Comparison of ENCODE assay signal across 13 mouse cellular contexts in the genomic region with DNA sequence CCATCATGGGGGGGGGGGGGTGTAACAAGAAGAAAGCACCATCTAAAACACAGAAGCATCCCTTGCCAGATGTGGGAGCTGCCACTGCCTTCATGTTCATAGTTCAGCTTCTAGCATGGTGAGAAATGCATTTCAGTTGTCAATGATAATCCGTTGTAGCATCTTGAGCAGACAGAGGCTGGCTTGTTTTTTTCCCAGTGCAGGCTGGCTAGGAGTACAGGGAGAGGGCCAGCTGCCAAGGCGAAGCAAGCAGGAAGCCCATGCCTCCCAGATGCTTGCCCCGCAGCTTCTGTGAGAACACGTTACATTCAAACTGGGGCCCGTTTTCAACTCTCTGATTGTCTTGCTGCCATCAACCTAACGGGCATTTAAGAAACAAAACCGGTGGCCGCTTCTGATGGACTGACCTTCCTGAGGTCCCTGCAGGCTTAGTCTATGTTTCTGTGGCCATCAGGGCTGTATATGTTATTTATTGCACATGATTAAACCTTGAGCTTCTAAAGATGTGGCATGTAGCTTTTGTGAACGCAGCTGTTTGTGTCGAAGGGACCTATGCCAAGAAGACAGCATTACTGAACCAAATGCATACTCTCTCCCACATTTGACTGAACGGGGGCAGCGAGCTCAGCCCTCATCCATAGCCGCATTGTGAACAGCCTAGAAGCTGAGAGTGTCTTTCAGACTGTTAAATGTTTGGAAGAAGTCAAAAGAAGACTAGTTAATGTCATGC. TPM values are rescaled to one million over a fixed set of nuclear protein-coding genes. Genes with fewer than 3 reads are reported as not detected.
DNase-seq lines count a peak whose midpoint lies in the region; ATAC-seq lines count a peak whose summit lies in the region.
"Had no signal": no experiment of that assay in that cellular context is flagged by ENCODE, and none has a peak within 500 bp of the region (broad histone marks: within the 10 kb centered on the region; RNA-seq: fewer than 3 reads in every experiment).

No protein-coding gene starts in this region.

- no peak for DNase-seq in hindbrain, embryonic 10.5 days (ENCODE audit: low spot score)
- DNase-seq in hindbrain, embryonic 11.5 days (ENCODE audit: low spot score), result no peak
- no peak for DNase-seq in embryonic facial prominence, embryonic 10.5 days (ENCODE audit: low spot score)
- DNase-seq in heart, adult 18-20 months, result no peak
- no peak for DNase-seq in heart, postnatal 25 days (ENCODE audit: low spot score)
- DNase-seq: cerebellum, adult 18-20 months; heart, postnatal 14 days; thymus, postnatal 36 days had no signal

- peaks cover 7% of the 10 kb centered on the region for H3K36me3 ChIP-seq in hindbrain, embryonic 10.5 days
- no peaks in the 10 kb centered on the region for H3K36me3 ChIP-seq in hindbrain, embryonic 11.5 days (ENCODE audit: control insufficient read depth, insufficient read depth, low read length)
- peaks cover 12% of the 10 kb centered on the region for H3K36me3 ChIP-seq in embryonic facial prominence, embryonic 10.5 days (replicated peaks)
- no peaks in the 10 kb centered on the region for H3K36me3 ChIP-seq in hindbrain, embryonic 12.5 days
- H3K36me3 ChIP-seq in midbrain, embryonic 13.5 days, result no peaks in the 10 kb centered on the region
- H3K36me3 ChIP-seq in heart, embryonic 12.5 days, result no peaks in the 10 kb centered on the region

- H3K27ac ChIP-seq in hindbrain, embryonic 10.5 days, result peak overlapping the region; percentile 87
- H3K27ac ChIP-seq in hindbrain, embryonic 11.5 days (ENCODE audit: low read depth, low read length), result no peak overlapping the region
- H3K27ac ChIP-seq in embryonic facial prominence, embryonic 10.5 days (replicated peaks), result peak overlapping the region; percentile 27
- H3K27ac ChIP-seq in hindbrain, embryonic 12.5 days, result peak overlapping the region; percentile 25; the same call in 1 of the 2 replicates
- peak overlapping the region; percentile 35; the same call in 1 of the 2 replicates for H3K27ac ChIP-seq in midbrain, embryonic 13.5 days
- H3K27ac ChIP-seq in heart, embryonic 12.5 days (ENCODE audit: poor library complexity, severe bottlenecking), result no peak overlapping the region
- H3K27ac ChIP-seq: kidney, postnatal 0 days had no signal

- no peak overlapping the region for H3K4me2 ChIP-seq in hindbrain, embryonic 11.5 days (replicated peaks; ENCODE audit: low read depth, low read length)
- H3K4me2 ChIP-seq in hindbrain, embryonic 12.5 days (replicated peaks), result no peak overlapping the region
- no peak overlapping the region for H3K4me2 ChIP-seq in midbrain, embryonic 13.5 days (replicated peaks)
- no peak overlapping the region for H3K4me2 ChIP-seq in heart, embryonic 12.5 days

- no peak for ATAC-seq in hindbrain, embryonic 11.5 days (ENCODE audit: low FRiP score)
- no peak for ATAC-seq in hindbrain, embryonic 12.5 days (ENCODE audit: low FRiP score)
- ATAC-seq in midbrain, embryonic 13.5 days, result no peak
- ATAC-seq in heart, embryonic 12.5 days (ENCODE audit: insufficient number of reproducible peaks, low FRiP score), result no peak

- intact Hi-C loops in heart, postnatal 25 days (cut with DNase I), result no loop called here

- 0 out of 2 replicates have a peak, but pooled peaks cover 14% of the 10 kb centered on the region for H3K27me3 ChIP-seq in hindbrain, embryonic 10.5 days (ENCODE audit: insufficient read depth, poor library complexity, severe bottlenecking)
- no peaks in the 10 kb centered on the region for H3K27me3 ChIP-seq in hindbrain, embryonic 11.5 days (ENCODE audit: control insufficient read depth, insufficient read depth, low read length)
- no peaks in the 10 kb centered on the region; the same call in 1 of the 2 replicates for H3K27me3 ChIP-seq in embryonic facial prominence, embryonic 10.5 days (replicated peaks; ENCODE audit: low read depth, poor library complexity, severe bottlenecking)
- H3K27me3 ChIP-seq in hindbrain, embryonic 12.5 days, result no peaks in the 10 kb centered on the region
- peaks cover 8% of the 10 kb centered on the region; the same call in 1 of the 2 replicates for H3K27me3 ChIP-seq in midbrain, embryonic 13.5 days
- peaks cover 29% of the 10 kb centered on the region for H3K27me3 ChIP-seq in heart, embryonic 12.5 days (replicated peaks)
- H3K27me3 ChIP-seq: megakaryocyte, embryonic 14.5 days had no signal

- no peaks in the 10 kb centered on the region; the same call in 1 of the 2 replicates for H3K9me3 ChIP-seq in hindbrain, embryonic 10.5 days
- no peaks in the 10 kb centered on the region for H3K9me3 ChIP-seq in hindbrain, embryonic 11.5 days (ENCODE audit: control insufficient read depth, low read length)
- H3K9me3 ChIP-seq in embryonic facial prominence, embryonic 10.5 days, result no peaks in the 10 kb centered on the region
- no peaks in the 10 kb centered on the region for H3K9me3 ChIP-seq in hindbrain, embryonic 12.5 days (replicated peaks)
- H3K9me3 ChIP-seq in midbrain, embryonic 13.5 days, result no peaks in the 10 kb centered on the region
- 0 out of 2 replicates have a peak, but pooled peaks cover 4% of the 10 kb centered on the region for H3K9me3 ChIP-seq in heart, embryonic 12.5 days (replicated peaks)
- H3K9me3 ChIP-seq: megakaryocyte, embryonic 14.5 days had no signal

- peaks cover 94% of the 10 kb centered on the region for H3K4me1 ChIP-seq in hindbrain, embryonic 10.5 days (replicated peaks)
- peaks cover 12% of the 10 kb centered on the region for H3K4me1 ChIP-seq in hindbrain, embryonic 11.5 days (replicated peaks; ENCODE audit: control insufficient read depth, insufficient read depth, low read length)
- H3K4me1 ChIP-seq in embryonic facial prominence, embryonic 10.5 days, result peaks cover 91% of the 10 kb centered on the region
- peaks cover 56% of the 10 kb centered on the region for H3K4me1 ChIP-seq in hindbrain, embryonic 12.5 days
- H3K4me1 ChIP-seq in midbrain, embryonic 13.5 days (replicated peaks), result peaks cover 64% of the 10 kb centered on the region
- H3K4me1 ChIP-seq in heart, embryonic 12.5 days (replicated peaks), result peaks cover 32% of the 10 kb centered on the region

- no peak overlapping the region for H3K9ac ChIP-seq in hindbrain, embryonic 11.5 days (ENCODE audit: low read depth, low read length)
- H3K9ac ChIP-seq in hindbrain, embryonic 12.5 days, result no peak overlapping the region
- no peak overlapping the region for H3K9ac ChIP-seq in midbrain, embryonic 13.5 days (replicated peaks)
- no peak overlapping the region for H3K9ac ChIP-seq in heart, embryonic 12.5 days

- 89% methylated on average over 13 of the region's 13 CpGs for WGBS in hindbrain, embryonic 10.5 days
- WGBS in hindbrain, embryonic 11.5 days, result 80% methylated on average over 13 of the region's 13 CpGs
- 78% methylated on average over 13 of the region's 13 CpGs for WGBS in embryonic facial prominence, embryonic 10.5 days
- 66% methylated on average over 13 of the region's 13 CpGs for WGBS in hindbrain, embryonic 12.5 days
- 69% methylated on average over 13 of the region's 13 CpGs for WGBS in midbrain, embryonic 13.5 days
- 86% methylated on average over 13 of the region's 13 CpGs for WGBS in heart, embryonic 12.5 days

- H3K4me3 ChIP-seq in hindbrain, embryonic 10.5 days, result no peak overlapping the region
- H3K4me3 ChIP-seq in hindbrain, embryonic 11.5 days (ENCODE audit: low read depth, low read length), result no peak overlapping the region
- H3K4me3 ChIP-seq in embryonic facial prominence, embryonic 10.5 days, result no peak overlapping the region
- no peak overlapping the region for H3K4me3 ChIP-seq in hindbrain, embryonic 12.5 days
- H3K4me3 ChIP-seq in midbrain, embryonic 13.5 days (replicated peaks), result no peak overlapping the region
- H3K4me3 ChIP-seq in heart, embryonic 12.5 days, result no peak overlapping the region
- H3K4me3 ChIP-seq: megakaryocyte, embryonic 14.5 days had no signal

RNA-seq across cellular contexts. Expression of a gene that starts 53.9 kb away (rescaled TPM):
- polyA plus RNA-seq in hindbrain, embryonic 10.5 days (2016; fragmentation: Nextera tagmentation; extraction: Ambion mirVana), result 41.8 and 45.4 TPM in 2 replicates
- 39.1 and 45.2 TPM in 2 replicates for polyA plus RNA-seq in hindbrain, embryonic 11.5 days (2014; fragmentation: Nextera tagmentation; extraction: Ambion mirVana)
- polyA plus RNA-seq in embryonic facial prominence, embryonic 10.5 days (2016; fragmentation: Nextera tagmentation; extraction: Ambion mirVana), result 44.2 and 47.2 TPM in 2 replicates
- 42.0 and 42.6 TPM in 2 replicates for polyA plus RNA-seq in hindbrain, embryonic 12.5 days (2016; fragmentation: Nextera tagmentation; extraction: Ambion mirVana)
- polyA plus RNA-seq in midbrain, embryonic 13.5 days (2015; fragmentation: Nextera tagmentation; extraction: Ambion mirVana), result 42.9 and 43.5 TPM in 2 replicates
- 10 to 100 TPM; 56.9 to 65.1 TPM for total RNA-seq in heart, adult 18-20 months (2021)
- total RNA-seq in heart, postnatal 25 days (2021), result 10 to 100 TPM; 64.4 to 66.1 TPM
- 14.3 and 19.7 TPM in 2 replicates for polyA plus RNA-seq in heart, embryonic 12.5 days (2016; fragmentation: Nextera tagmentation; extraction: Ambion mirVana)

Comparison
In these comparisons a context has a peak if more than half of its experiments do, and no peak if none do; other contexts are left out.
1. H3K27ac ChIP-seq: peak in hindbrain, embryonic 10.5 days (single experiment), embryonic facial prominence, embryonic 10.5 days (single experiment), hindbrain, embryonic 12.5 days (single experiment) and midbrain, embryonic 13.5 days (single experiment); none in hindbrain, embryonic 11.5 days (single experiment) and heart, embryonic 12.5 days (single experiment).